Mouse (Mus musculus) gastrocnemius, adult 2 months (tissue): ENCODE data around the gene Radil. TPM values are rescaled to one million over a fixed set of nuclear protein-coding genes. Genes with fewer than 3 reads are reported as not detected.

Experiments
- DNase-seq: peaks from one replicate; pipeline ENCODE4 v3.0.0; 2022
- H3K27ac ChIP-seq: fragments of 200-600 bp; 2 replicates; pipeline ENCODE4 v1.8.1; 2022; ENCODE audit warnings: mild to moderate bottlenecking
- H3K4me3 ChIP-seq: fragments of 200-600 bp; 2 replicates; pipeline ENCODE4 v1.8.1; 2022; ENCODE audit warnings: mild to moderate bottlenecking, moderate library complexity
- CTCF ChIP-seq: fragments of 200-600 bp; IDR thresholded peaks from 2 replicates; pipeline ENCODE4 v1.8.1; 2022; ENCODE audit warnings: antibody characterized with exemption, mild to moderate bottlenecking, moderate library complexity
- intact Hi-C: fragments of 180-260 bp; cut with DNase I; formaldehyde crosslinking; loops from one replicate; pipeline ENCODE4 v1.15.1; 2025
- total RNA-seq, 2 experiments: library from RNA; stranded (reverse); gene quantifications; 2 replicates each; pipeline ENCODE4 v1.2.3; 2021

Radil gene
- total RNA-seq, 2 experiments from 2014 or later, result 1.5 to 1.8 TPM

DNA sequence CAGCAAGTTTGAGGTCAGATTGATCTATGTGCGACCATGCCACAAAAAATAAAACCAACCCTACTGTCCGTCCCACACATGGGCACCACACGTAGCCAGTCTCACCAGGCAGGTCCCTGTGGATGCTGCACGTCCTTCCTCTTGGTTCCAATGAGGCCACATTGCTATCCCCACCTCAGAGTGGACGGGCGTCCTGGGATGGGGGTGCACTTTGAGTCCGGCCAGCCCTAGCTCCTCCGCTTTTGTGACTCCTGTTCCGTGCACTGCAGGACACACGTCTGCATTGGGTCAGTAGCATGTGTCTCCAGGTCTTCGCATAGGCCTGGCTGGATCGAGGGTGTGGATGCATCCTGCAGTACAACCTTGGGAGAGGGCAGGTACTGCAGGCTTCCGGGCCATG lies 82.5 kb downstream of the Radil start:
- Histone ChIP-seq H3K27ac (no peak overlapping the region), H3K4me3 (no peak overlapping the region)
- no peak for TF ChIP-seq CTCF
- intact Hi-C loops, result no loop called here
- no peak for DNase-seq

- Histone ChIP-seq H3K4me3 (peak within 1 kb of the TSS; percentile 99), H3K27ac (peak within 1 kb of the TSS; percentile 89)
- intact Hi-C loops, result no loop called here
- DNase-seq, result peak; percentile 97
- TF ChIP-seq CTCF, result no peak
Observed at GRCm38 (mm10) chr5:142463461-142464454, 87.1 kb downstream of the Radil start, which contains the start of gene Ap5z1. Ap5z1 (plus strand) TSS chr5:142463944.

DNA sequence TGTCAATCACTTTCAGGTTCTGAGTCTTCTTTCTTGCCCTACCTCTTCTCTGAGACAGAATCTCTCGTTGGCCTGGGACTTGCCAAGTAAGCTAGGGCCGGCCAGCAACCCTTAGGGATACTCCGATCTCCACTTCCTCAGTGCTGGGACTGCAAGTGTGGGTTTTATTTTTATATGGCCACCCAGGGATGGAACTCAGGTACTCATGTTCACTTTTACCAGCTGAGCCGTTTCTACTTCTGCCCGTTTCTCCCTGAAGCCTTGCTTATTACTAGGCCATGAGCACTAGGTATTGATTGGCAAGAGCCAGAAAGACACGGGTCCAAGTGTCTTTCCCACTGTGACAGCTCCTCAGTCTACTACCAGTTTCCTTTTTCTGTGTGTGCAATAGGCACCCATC lies 87.9 kb downstream of the Radil start:
- peak overlapping the region; percentile 89 for H3K27ac ChIP-seq
- H3K4me3 ChIP-seq, result peak overlapping the region; percentile 99
- intact Hi-C loops, result no loop called here
- no peak for DNase-seq
- no peak for TF ChIP-seq CTCF

- DNase-seq, result no peak
- peak overlapping the region; percentile 89; the same call in 1 of the 2 replicates for H3K27ac ChIP-seq
- intact Hi-C loops, result no loop called here
- H3K4me3 ChIP-seq, result no peak overlapping the region
- TF ChIP-seq CTCF, result no peak
Observed at GRCm38 (mm10) chr5:142462641-142462948, 88.3 kb downstream of the Radil start.

DNA sequence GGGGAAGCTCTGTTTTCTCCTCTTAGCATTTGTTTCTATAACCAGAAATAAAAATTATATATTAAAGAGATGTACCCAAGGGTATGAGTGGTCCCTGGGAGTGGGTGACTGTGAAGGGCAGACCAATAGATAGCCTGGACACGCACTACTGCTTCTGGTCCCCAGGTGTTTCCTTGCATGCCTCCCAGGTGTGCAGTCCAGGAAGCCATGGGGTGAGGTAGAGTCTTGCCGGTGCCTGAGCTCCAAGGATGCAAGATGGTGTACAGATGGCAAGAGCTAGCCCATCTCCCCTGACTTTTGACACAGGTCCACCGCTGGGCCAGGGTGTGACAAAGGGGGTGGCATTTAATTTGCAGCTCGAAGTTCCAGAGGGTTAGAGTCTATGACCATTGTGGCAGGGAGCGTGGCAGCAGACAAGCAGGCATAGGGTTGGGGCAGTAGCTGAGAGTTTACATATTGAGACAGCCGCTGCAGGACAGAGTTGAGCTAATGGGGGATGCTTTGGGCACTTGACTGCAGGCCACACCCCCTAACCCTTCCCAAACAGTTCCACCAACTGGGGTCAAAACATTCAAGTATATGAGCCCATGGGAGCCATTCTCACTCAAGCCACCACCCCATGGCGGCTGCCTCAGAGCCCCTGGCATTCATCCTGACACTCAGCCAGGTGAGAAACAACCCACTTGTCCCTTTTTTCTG lies 88.8 kb downstream of the Radil start:
- H3K4me3 ChIP-seq, result no peak overlapping the region
- TF ChIP-seq CTCF, result no peak
- intact Hi-C loops, result no loop called here
- DNase-seq, result no peak
- no peak overlapping the region for H3K27ac ChIP-seq

DNA sequence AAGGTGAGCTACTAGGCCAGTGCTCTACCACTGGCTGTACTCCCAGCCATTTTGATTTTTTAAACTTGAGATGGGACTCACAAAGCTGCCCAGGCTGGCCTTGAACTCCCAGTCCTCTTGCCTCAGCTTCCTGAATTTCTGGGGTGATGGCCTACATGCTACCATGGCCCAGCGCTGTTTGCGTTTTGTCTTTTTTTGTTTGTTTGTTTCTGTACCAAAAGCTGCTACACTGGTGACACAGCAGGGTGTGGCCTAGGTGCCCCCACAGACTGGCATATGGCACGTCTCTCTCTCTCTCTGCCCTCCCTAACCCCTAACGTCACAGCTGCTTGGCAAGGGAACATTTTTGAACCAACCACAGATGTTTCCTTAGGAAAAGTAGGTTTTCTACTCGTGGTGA lies 91.1 kb downstream of the Radil start:
- TF ChIP-seq CTCF, result no peak
- DNase-seq, result no peak
- intact Hi-C loops, result no loop called here
- Histone ChIP-seq H3K27ac (no peak overlapping the region; the same call in 1 of the 2 replicates), H3K4me3 (no peak overlapping the region)

GRCm38 (mm10) chr5:142458791-142459557 lies 91.9 kb downstream of the Radil start:
- intact Hi-C loops, result no loop called here
- H3K27ac ChIP-seq, result peak overlapping the region; percentile 39; the same call in 1 of the 2 replicates

DNA sequence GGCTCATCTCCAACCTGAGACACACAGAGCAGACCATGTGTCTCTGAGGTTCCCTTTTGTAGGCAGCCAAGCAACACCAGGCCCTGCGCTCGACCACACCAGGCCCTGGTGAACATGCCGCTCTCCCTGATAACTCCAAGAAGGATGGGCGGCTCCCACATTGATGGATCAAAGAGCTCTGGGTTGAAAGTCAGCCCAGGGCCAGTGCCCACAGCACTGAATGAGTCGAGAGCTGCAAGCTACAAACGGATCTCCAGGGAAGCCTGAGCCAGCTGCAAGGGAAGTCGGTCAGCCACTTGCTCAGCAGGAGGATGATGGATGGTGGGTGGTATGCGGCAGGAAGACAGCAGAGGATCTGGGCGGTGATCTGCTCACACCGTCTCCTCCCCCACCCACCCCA lies 93.6 kb downstream of the Radil start:
- no peak for TF ChIP-seq CTCF
- peak overlapping the region; percentile 67 for H3K27ac ChIP-seq
- DNase-seq, result no peak
- H3K4me3 ChIP-seq, result no peak overlapping the region
- intact Hi-C loops, result no loop called here

More at GRCm38 (mm10) chr5:142458791-142459557, 91.9 kb downstream of the Radil start:
- TF ChIP-seq CTCF, result no peak
- no peak for DNase-seq
- no peak overlapping the region for H3K4me3 ChIP-seq

GRCm38 (mm10) chr5:142456318-142456717 lies 94.6 kb downstream of the Radil start:
- intact Hi-C loops, result no loop called here
- Histone ChIP-seq H3K27ac (no peak overlapping the region), H3K4me3 (no peak overlapping the region)
- no peak for TF ChIP-seq CTCF
- no peak for DNase-seq

DNA sequence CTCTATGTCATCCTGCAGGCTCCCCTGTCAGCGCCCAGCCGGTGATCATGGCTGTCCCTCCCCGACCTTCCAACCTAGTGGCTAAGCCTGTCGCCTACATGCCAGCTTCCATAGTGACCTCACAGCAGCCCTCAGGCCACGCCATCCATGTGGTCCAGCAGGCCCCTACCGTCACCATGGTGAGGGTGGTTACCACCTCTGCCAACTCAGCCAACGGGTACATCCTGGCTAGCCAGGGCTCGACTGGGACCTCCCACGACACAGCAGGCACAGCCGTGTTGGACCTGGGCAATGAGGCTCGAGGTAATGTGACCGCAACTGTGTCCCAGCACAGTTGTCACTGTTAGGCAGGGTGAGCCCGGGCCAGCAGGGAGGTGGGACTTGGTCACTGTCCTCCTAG lies 97.2 kb downstream of the Radil start:
- no peak for TF ChIP-seq CTCF
- no peak for DNase-seq
- H3K27ac ChIP-seq, result no peak overlapping the region
- intact Hi-C loops, result no loop called here
- H3K4me3 ChIP-seq, result no peak overlapping the region

DNA sequence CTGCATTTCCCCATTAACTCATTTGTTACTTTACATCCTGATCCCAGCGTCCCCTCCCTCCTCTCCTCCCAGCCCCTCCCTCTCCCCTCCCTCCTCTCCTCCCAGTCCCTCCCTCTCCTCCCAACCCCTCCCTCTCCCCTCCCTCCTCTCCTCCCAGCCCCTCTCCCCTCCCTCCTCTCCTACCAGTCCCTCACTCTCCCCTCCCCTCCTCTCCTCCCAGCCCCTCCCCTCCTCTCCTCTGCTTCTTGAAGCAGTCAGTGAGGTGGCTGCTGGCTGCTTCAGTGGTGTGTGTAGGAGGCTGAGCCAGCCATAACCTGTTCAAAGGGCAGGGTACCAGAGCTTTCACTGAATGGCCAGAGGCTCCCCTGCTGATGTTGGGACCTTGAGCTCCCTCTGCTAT lies 99.1 kb downstream of the Radil start:
- intact Hi-C loops, result no loop called here
- no peak for DNase-seq
- Histone ChIP-seq H3K27ac (no peak overlapping the region), H3K4me3 (no peak overlapping the region)
- TF ChIP-seq CTCF, result no peak

DNA sequence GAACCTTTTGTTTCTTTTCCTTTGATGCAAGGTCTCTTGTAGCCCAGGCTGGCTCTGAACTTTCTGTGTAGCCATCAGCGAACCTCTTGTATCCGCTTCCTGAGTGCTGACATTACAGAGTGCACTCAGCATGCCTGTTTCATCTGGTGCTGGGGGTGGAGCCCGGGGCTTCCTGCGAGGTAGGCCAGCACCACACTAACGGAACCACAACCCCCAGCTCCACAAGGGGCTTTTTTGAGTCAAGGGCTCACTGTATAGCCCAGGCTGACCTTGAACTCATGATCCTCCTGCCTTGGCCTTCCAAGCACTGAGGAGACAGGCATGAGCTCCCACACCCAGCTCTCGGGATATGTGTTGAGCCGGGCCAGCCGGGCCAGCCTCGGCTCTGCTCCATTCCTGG lies 100.1 kb downstream of the Radil start:
- intact Hi-C loops, result no loop called here
- Histone ChIP-seq H3K27ac (no peak overlapping the region), H3K4me3 (no peak overlapping the region)
- no peak for DNase-seq
- no peak for TF ChIP-seq CTCF
